Mouse (Mus musculus) erythroid progenitor cell, adult 5-6 weeks (primary cell): ENCODE data around the gene Rtp3. TPM values are rescaled to one million over a fixed set of nuclear protein-coding genes. Genes with fewer than 3 reads are reported as not detected.

Experiments
- ATAC-seq: replicated peaks from 2 replicates; pipeline ENCODE4 v1.8.0; 2016; ENCODE audit warnings: moderate number of reproducible peaks, mild to moderate bottlenecking, moderate TSS enrichment, inconsistent platforms; ENCODE audit not compliant: poor library complexity, low FRiP score, severe bottlenecking
- total RNA-seq, 2 experiments: library from RNA; stranded (forward) in 1 of 2; stranded (reverse) in 1 of 2; fragments of 150-400 nt in 1 of 2; fragments of 186-747, 209-891 nt in 1 of 2; gene quantifications; 2 replicates each; pipeline versions ENCODE4 v1.2.3 to v1.2.4; 2015 to 2017; ENCODE audit warnings: low replicate concordance in 2 of 2

The Rtp3 gene
- total RNA-seq, 2 experiments from 2014 or later, result not detected

DNA sequence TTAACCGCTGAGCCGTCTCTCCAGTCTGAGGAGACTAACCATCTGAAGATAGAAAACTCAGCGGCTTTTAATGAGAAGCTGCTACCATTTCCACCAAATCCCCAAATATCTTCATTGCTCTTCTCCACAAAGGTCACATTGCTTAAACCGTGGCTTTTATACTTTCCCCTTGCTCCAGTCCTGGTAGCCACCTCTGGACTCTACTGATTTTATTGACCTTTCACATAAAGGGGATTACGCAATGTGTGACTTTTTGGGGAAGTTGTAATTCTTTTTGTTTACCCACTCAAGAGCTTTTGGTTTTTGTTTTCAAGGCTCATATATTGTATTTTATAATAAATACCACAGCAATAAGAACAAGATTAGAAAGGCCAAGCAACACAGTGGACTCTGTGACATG lies 4.8 kb downstream of the Rtp3 start:
- ATAC-seq, result no peak

GRCm38 (mm10) chr9:110984096-110984495 lies 6.3 kb downstream of the Rtp3 start:
- no peak for ATAC-seq

DNA sequence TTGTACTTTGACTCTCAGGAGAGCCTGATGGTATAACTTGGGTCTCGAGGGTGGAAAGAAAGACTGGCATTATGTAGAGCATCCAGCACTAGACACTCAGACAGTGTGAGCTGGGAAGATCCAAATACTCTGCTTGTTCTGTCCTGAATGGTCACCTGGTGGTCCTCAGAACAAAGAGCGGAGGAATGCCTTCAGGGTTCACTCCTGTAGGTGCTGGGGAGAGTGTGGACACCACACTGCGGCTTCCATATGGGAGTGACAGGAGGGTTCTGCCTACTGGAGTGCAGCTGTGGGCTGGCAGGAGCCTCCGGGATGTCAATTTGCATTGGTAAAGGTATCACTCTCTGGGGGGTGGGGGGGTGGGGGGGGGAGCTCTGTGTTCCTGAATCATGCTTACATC lies 8.0 kb downstream of the Rtp3 start:
- ATAC-seq, result no peak

DNA sequence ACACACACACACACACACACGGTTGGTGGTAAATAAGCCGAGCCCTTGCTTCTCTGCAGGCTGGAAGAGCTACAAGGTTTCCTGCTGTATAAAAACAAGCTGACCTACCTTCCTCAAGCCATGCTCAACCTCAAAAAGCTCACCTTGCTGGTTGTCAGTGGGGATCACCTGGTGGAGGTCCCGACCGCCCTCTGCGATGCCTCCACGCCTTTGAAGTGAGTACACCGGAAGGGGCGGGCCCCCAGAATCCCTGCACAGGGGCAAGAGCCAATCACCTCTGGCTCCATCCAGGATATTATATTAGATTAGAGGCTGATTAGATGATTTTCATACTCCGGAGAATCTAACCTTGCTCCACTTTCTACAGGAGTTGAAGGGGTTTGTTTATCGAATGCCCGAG lies 11.0 kb downstream of the Rtp3 start:
- no peak for ATAC-seq

- ATAC-seq, result no peak
Observed at GRCm38 (mm10) chr9:110965910-110966231, 24.5 kb downstream of the Rtp3 start.

DNA sequence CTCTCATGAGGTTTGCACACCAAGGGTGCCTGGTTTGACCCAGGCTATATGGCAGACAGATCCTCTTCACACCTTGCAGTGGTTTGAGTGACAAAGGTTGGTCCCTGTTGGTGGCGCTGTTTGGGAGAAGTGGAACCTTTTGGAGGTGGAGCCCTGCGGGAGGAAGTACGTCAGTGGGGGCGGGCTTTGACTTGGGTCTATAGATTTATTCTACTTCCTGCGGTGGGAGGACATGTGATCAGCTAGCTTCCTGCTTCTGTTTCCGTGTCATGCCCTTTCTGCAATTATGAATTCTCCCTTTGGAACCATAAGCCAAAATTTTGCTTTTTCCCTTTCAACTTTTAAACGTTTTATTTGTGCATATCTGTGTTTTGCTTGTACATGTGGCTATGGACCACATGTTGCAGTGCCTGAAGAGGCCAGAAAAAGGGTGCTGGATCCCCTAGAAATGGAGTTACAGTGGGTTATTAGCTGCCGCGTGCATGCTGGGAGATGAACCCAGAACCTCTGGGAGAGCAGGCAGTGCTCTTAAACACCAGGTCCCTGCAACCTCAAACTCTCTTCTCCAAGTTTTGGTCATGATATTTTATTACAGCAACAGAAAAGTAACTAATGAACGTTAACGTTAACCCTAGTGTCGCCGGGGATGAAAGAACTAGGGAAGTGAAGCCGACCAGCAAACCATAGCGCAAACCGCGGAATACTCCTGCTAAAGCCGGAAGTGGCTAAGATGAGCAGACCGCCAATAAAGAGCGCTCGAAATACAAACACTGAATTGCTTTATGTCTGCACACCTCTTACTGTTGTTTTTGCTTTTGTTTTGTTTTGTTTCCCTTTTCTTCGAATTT lies 25.1 kb downstream of the Rtp3 start:
- no peak for ATAC-seq

DNA sequence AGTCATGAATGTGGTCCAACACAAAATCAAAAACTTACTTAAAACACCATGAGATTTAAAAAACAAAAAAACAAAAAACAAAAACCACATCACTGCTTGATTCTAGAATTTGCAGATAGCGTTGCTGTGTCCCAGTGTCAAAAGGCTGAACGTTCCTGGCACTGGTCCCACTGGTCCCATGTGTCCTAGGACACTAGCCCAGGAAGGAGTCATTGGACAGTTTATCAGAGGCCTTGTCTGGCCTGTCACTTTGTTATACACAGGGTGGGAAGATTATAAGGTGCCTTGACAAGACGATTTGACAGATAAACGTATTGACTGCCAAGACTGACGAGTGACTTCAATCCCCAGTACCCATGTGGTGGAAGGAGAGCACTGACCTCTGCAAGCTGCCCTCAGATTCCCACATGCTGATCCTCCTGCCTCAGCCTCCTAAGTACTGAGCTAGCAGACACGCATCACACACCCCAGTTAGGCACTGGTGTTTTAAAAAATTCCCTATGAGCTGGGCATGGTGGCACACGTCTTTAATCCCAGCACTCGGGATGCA lies 26.7 kb downstream of the Rtp3 start:
- ATAC-seq, result no peak

- no peak for ATAC-seq
Observed at GRCm38 (mm10) chr9:110961386-110961785, 29.0 kb downstream of the Rtp3 start.

DNA sequence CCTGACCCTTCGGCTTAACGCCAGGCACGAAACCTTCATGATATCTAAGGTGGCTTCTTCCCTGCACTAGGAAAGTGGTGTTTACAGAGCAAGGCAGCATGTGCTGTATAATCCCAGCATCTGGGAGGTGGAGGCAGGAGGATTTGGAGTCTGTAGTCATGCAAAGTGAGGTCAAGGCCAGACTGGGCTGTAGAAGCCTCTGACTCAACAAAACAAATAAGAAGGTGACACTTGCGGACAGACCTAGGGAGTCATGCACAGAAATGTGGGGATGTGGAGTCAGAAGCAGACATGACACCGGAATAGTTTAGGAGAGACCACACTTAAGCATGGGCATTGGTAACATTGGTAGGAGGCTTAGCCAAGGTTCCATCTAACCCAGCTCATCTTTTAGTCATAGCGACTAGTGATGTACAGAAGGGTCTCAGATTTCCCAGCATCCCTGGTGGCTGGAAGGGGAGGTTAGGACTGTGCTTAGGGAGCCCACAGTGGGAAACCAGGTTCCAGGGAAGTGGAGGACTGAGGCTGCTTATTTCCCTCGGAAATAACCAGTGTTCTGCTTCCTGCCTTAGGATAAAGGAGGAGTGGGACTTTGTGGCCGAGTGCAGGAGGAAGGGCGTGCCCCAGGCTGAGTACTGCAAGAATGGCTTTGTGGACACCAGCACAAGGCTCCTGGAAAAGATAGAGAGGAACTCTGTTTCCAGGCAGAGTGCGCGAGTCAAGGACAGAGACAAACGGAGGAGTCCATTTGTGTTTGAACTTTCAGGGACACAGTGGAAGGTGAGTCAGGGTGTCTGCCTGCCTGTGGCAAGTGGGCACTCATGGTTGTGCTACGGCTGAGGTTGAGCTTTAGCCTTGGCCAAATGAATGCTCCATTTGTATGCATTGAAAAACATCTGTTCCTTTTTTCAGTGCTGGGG lies 29.9 kb downstream of the Rtp3 start:
- ATAC-seq, result no peak

GRCm38 (mm10) chr9:110959669-110960068 lies 30.7 kb downstream of the Rtp3 start:
- no peak for ATAC-seq

GRCm38 (mm10) chr9:110955962-110956361 lies 34.4 kb downstream of the Rtp3 start:
- no peak for ATAC-seq

GRCm38 (mm10) chr9:110954681-110955445 lies 35.5 kb downstream of the Rtp3 start:
- ATAC-seq, result no peak

GRCm38 (mm10) chr9:110953550-110954461 lies 36.6 kb downstream of the Rtp3 start:
- ATAC-seq, result no peak

- ATAC-seq, result no peak
Observed at GRCm38 (mm10) chr9:110952931-110953549, 37.3 kb downstream of the Rtp3 start.

DNA sequence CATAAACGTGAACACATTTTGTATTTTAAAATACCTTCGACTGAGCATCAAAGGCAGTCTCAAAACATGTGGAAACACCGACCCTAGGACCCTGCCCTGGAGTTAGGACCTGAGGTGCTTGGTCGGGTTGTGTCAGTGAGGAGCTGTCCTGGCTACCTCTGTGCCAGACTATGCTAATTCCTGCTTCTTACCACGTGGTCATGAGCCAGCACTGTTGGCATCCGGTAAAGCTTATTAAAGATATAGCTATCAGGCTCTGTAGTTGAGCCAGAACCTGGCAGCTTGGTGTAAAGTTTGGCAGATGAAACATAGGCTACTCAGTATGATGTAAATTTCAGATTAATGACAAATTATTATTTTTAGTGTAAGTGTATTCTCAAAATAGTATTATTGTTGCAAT lies 38.0 kb downstream of the Rtp3 start:
- no peak for ATAC-seq

GRCm38 (mm10) chr9:110951866-110952265 lies 38.5 kb downstream of the Rtp3 start:
- ATAC-seq, result no peak

GRCm38 (mm10) chr9:110951397-110951796 lies 39.0 kb downstream of the Rtp3 start, which contains the start of gene Lrrc2:
Gene Lrrc2, plus strand, starts transcription at chr9:110951545.
- no peak for ATAC-seq

DNA sequence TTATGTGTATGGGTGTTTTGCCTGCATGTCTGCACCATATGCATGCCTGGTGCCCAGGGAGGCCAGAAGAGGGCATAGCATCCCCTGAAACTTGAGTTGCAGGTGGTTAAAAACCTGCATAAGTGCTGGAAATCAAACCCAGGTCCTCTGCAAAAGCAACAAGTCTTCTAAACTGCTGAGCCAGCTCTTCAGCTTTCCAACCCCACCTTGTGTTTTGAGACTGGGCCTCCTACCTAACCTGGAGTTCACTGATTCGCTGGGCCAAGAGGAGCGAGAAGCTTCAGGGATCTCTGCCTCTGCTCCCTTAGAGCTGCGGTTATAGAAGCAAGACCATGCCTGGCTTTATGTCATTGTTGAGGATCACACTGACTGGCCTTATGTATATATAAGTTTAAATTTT lies 40.3 kb downstream of the Rtp3 start:
- no peak for ATAC-seq
